In the genomic region with DNA sequence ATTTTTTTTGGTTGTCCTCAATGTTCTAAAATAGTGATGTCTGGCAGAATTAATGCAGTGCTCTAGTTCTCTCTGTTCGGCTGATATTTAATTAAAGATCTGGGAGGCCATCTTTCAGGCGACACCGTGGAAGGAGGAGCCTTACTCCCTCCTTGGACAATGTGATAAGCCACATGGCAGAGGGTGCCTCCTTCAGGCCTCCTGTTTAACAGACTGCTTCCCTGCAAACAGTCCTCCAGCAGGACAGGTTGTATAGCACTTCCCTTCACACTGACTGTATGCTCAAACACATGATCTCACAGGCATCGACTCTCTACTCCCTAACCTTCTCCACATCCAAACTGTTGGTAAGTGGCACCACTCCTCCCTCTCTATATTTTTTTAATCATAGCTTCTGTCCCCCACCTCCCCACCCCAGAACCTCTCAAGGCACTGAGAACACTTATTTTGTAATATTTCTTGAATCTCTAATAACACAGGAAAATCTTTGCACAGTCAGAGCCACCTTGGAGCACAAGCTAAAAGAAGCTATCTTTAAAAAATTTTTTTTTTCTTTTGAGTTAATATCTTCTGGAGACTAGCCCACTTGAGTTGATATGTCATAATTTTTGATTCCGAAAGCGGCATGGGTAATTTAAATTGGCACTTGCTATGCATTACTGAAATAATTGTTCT, we compare ENCODE assay signal across 8 mouse cellular contexts. TPM values are rescaled to one million over a fixed set of nuclear protein-coding genes. Genes with fewer than 3 reads are reported as not detected.
A peak's percentile ranks its signal among the peaks of the same experiment; 100 is the strongest.
DNase-seq lines count a peak whose midpoint lies in the region; ATAC-seq lines count a peak whose summit lies in the region.

No protein-coding gene starts in this region.

- ATAC-seq in erythroid progenitor cell, adult 5-6 weeks (replicated peaks; ENCODE audit: low FRiP score, poor library complexity, severe bottlenecking): peak; percentile 82

- peak; percentile 19 to 26 for DNase-seq in layer of hippocampus, postnatal 10 days (ENCODE audit: low spot score in 2 of 2)
- DNase-seq in layer of hippocampus, postnatal 36 days: no peak
- DNase-seq in c-Kit-positive CD71-positive TER-119-negative erythroid progenitor cells, embryonic 14.5 days (ENCODE audit: low read depth): peak; percentile 67
- DNase-seq in induced T-regulatory cell, adult 2 months (ENCODE audit: low read depth): peak; percentile 58
- peak; percentile 42 to 64 for DNase-seq in lung, adult 18-20 months
- DNase-seq in skeletal muscle tissue, adult 2 months (ENCODE audit: low read depth, low spot score): peak; percentile 47
- no peak for DNase-seq in gastrocnemius, postnatal 10 days

RNA-seq across cellular contexts. Expression of a gene that starts 3.4 kb away (rescaled TPM):
- 10 to 100 TPM; 53.2 to 59.2 TPM for total RNA-seq in layer of hippocampus, postnatal 10 days (2021)
- 10 to 100 TPM; 55.6 to 60.4 TPM for total RNA-seq in layer of hippocampus, postnatal 36 days (2021)
- 72.1 and 83.4 TPM in 2 replicates for total RNA-seq in erythroid progenitor cell, adult 5-6 weeks (2015; ENCODE audit: low replicate concordance)
- 62.9 and 99.2 TPM in 2 replicates for total RNA-seq in erythroid progenitor cell, adult 5-6 weeks (2017; ENCODE audit: low replicate concordance)
- total RNA-seq in gastrocnemius, postnatal 10 days (2021): 10 to 100 TPM; 37.3 to 41.4 TPM

Comparison
In these comparisons a context has a peak if more than half of its experiments do, and no peak if none do; other contexts are left out.
1. DNase-seq: peak in layer of hippocampus, postnatal 10 days (2 of 2), c-Kit-positive CD71-positive TER-119-negative erythroid progenitor cells, embryonic 14.5 days (single experiment), induced T-regulatory cell, adult 2 months (single experiment), lung, adult 18-20 months (2 of 2) and skeletal muscle tissue, adult 2 months (single experiment); none in layer of hippocampus, postnatal 36 days (0 of 2) and gastrocnemius, postnatal 10 days (single experiment).